Mouse (Mus musculus): Measurements from ENCODE around the gene Gja1.
A peak's percentile ranks its signal among the peaks of the same experiment; 100 is the strongest.

DNA sequence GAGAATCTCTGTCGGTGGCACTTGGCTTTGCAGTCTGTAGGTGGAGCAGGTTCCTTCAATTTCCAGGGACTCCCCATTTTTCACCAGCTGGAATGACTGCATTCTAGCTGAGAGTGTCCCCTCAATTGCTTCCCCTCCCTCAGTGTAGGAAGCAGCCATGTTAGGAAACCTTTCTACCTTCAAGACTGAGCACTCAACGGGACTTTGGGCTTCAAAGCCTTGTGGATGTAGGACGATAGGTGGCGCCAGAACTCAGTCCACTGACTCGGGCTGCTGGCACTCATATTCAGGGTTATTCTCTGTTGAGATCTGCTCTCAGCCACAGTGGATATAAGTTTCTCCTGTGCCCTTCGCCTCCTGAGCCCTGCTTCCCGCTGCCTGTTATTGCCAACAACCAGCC lies 8.1 kb upstream of the Gja1 start:
- peak; percentile 73 for TF ChIP-seq CTCF (IDR thresholded peaks at IDR 0.05; ENCODE audit: low read depth)
- TF ChIP-seq EP300 (IDR thresholded peaks at IDR 0.05; ENCODE audit: low read depth) = no peak

Measured in liver, embryonic 14.5 days (tissue).